Mouse (Mus musculus) kidney, postnatal 14 days (tissue): ENCODE data around the gene Lsm12.

Experiments used
- DNase-seq: peaks from one replicate; pipeline ENCODE4 v3.0.0; 2022; ENCODE audit warnings: mixed read lengths

Lsm12 gene

GRCm38 (mm10) chr11:102216056-102216885 lies 31.2 kb upstream of the Lsm12 start:
- DNase-seq, result peak; percentile 83

- no peak for DNase-seq
These were observed 30.4 kb upstream of the Lsm12 start for GRCm38 (mm10) chr11:102215511-102215910.

GRCm38 (mm10) chr11:102214430-102215156 lies 29.5 kb upstream of the Lsm12 start:
- DNase-seq, result peak; percentile 41

GRCm38 (mm10) chr11:102211936-102212341 lies 26.8 kb upstream of the Lsm12 start:
- peak; percentile 39 for DNase-seq

- no peak for DNase-seq
These were observed 25.9 kb upstream of the Lsm12 start for GRCm38 (mm10) chr11:102211011-102211410.

- DNase-seq, result no peak
These were observed 25.1 kb upstream of the Lsm12 start for GRCm38 (mm10) chr11:102210185-102210584.

GRCm38 (mm10) chr11:102209742-102210141 lies 24.6 kb upstream of the Lsm12 start:
- DNase-seq, result no peak

- DNase-seq, result no peak
These were observed 23.8 kb upstream of the Lsm12 start for GRCm38 (mm10) chr11:102208846-102209245.

GRCm38 (mm10) chr11:102207825-102208777 lies 23.0 kb upstream of the Lsm12 start:
- peak; percentile 62 for DNase-seq

GRCm38 (mm10) chr11:102206481-102206880 lies 21.4 kb upstream of the Lsm12 start:
- no peak for DNase-seq

- DNase-seq, result no peak
These were observed 16.3 kb upstream of the Lsm12 start for GRCm38 (mm10) chr11:102201408-102201821.

- DNase-seq, result no peak
These were observed 14.8 kb upstream of the Lsm12 start for GRCm38 (mm10) chr11:102199856-102200255.

GRCm38 (mm10) chr11:102198245-102198644 lies 13.1 kb upstream of the Lsm12 start:
- DNase-seq, result no peak

GRCm38 (mm10) chr11:102196018-102196797 lies 11.1 kb upstream of the Lsm12 start:
- no peak for DNase-seq

- no peak for DNase-seq
These were observed 8.8 kb upstream of the Lsm12 start for GRCm38 (mm10) chr11:102193657-102194440.

GRCm38 (mm10) chr11:102190848-102191247 lies 5.8 kb upstream of the Lsm12 start:
- DNase-seq, result no peak

- DNase-seq, result peak; percentile 94
These were observed 4.7 kb upstream of the Lsm12 start, which contains the start of gene G6pc3 for GRCm38 (mm10) chr11:102189461-102190436. Gene G6pc3, plus strand, starts transcription at chr11:102189620.

- DNase-seq, result no peak
These were observed 3.9 kb upstream of the Lsm12 start for GRCm38 (mm10) chr11:102188980-102189379.

GRCm38 (mm10) chr11:102186235-102186634 lies 1.1 kb upstream of the Lsm12 start:
- no peak for DNase-seq

- no peak for DNase-seq
These were observed 581 bp upstream of the Lsm12 start for GRCm38 (mm10) chr11:102185677-102186076.
